Mouse (Mus musculus) CH12.LX (cell line): ENCODE results near the gene Ebf1. TPM values are rescaled to one million over a fixed set of nuclear protein-coding genes. Genes with fewer than 3 reads are reported as not detected.

Experiments
- DNase-seq: peaks from one replicate; pipeline ENCODE4 v3.0.0-alpha.2; 2013; ENCODE audit errors: extremely low read depth
- H3K27ac ChIP-seq: 2 replicates; pipeline ENCODE4 v1.5.1; 2012; ENCODE audit warnings: low read depth, mild to moderate bottlenecking, control low read depth, moderate library complexity; ENCODE audit not compliant: insufficient read depth
- H3K27me3 ChIP-seq: replicated peaks from 2 replicates; pipeline ENCODE3; 2012; ENCODE audit warnings: inconsistent platforms
- H3K36me3 ChIP-seq, 2 experiments: replicated peaks in 1 of 2; 2 replicates each; pipeline versions ENCODE3 to v1.6.1; 2012; ENCODE audit warnings: inconsistent platforms in 1 of 2, low read length in 1 of 2, mild to moderate bottlenecking in 1 of 2, mixed read lengths in 1 of 2, moderate library complexity in 1 of 2; ENCODE audit not compliant: control insufficient read depth in 1 of 2, insufficient read depth in 1 of 2
- H3K4me1 ChIP-seq, 2 experiments: 2 replicates each; pipeline ENCODE4 v1.6.1; 2012; ENCODE audit warnings: inconsistent platforms in 1 of 2, moderate library complexity in 1 of 2; ENCODE audit not compliant: insufficient read depth in 2 of 2, control insufficient read depth in 1 of 2
- H3K4me2 ChIP-seq: 2 replicates; pipeline ENCODE4 v1.6.1; 2012; ENCODE audit warnings: low read depth, mild to moderate bottlenecking, control low read depth; ENCODE audit not compliant: poor library complexity, insufficient read depth, severe bottlenecking
- H3K4me3 ChIP-seq, 3 experiments: fragments of 150-350 bp in 1 of 3; sonication (generic) in 1 of 3; replicated peaks in 1 of 3; 2 replicates each; pipeline versions ENCODE3 to v1.5.1; 2011 to 2012; ENCODE audit warnings: low read depth in 2 of 3, low read length in 2 of 3, mild to moderate bottlenecking in 2 of 3, moderate library complexity in 2 of 3, control low read depth in 1 of 3, improper control_type of control experiment in 1 of 3, inconsistent platforms in 1 of 3, mixed read lengths in 1 of 3; ENCODE audit not compliant: poor library complexity in 1 of 3
- H3K79me2 ChIP-seq: replicated peaks from 2 replicates; pipeline ENCODE4 v1.6.1; 2012; ENCODE audit warnings: mild to moderate bottlenecking, moderate library complexity; ENCODE audit not compliant: control insufficient read depth, poor library complexity, insufficient read depth, severe bottlenecking; ENCODE audit errors: extremely low read depth
- H3K9ac ChIP-seq: 2 replicates; pipeline ENCODE4 v1.6.1; 2012; ENCODE audit warnings: low read depth, mild to moderate bottlenecking, control low read depth, moderate library complexity; ENCODE audit not compliant: insufficient read depth
- H3K9me3 ChIP-seq: replicated peaks from 2 replicates; pipeline ENCODE3; 2012; ENCODE audit warnings: low read length, inconsistent platforms, mixed read lengths
- BHLHE40 ChIP-seq: IDR thresholded peaks from 2 replicates; pipeline ENCODE4 v1.6.1; 2011; ENCODE audit warnings: mild to moderate bottlenecking, low read depth, low read length, improper control_type of control experiment
- CHD1 ChIP-seq: IDR thresholded peaks from 2 replicates; pipeline ENCODE4 v1.6.1; 2012; ENCODE audit warnings: low read depth, low read length, improper control_type of control experiment, inconsistent platforms
- CHD2 ChIP-seq: IDR thresholded peaks from 2 replicates; pipeline ENCODE4 v1.6.1; 2011; ENCODE audit warnings: low read length, improper control_type of control experiment
- CTCF ChIP-seq, 2 experiments: IDR thresholded peaks in 1 of 2; conservative IDR thresholded peaks in 1 of 2; 2 replicates each; pipeline ENCODE4 v1.5.1; 2011 to 2012; ENCODE audit warnings: low read depth in 2 of 2, low read length in 2 of 2, improper control_type of control experiment in 1 of 2, inconsistent platforms in 1 of 2, mild to moderate bottlenecking in 1 of 2, moderate library complexity in 1 of 2
- E2F4 ChIP-seq: IDR thresholded peaks from 2 replicates; pipeline ENCODE4 v1.6.1; 2011; ENCODE audit warnings: low read depth, low read length, improper control_type of control experiment; ENCODE audit not compliant: insufficient replicate concordance
- ELF1 ChIP-seq: IDR thresholded peaks from 2 replicates; pipeline ENCODE4 v1.6.1; 2014; ENCODE audit warnings: low read depth, mild to moderate bottlenecking, inconsistent platforms, low read length, improper control_type of control experiment
- EP300 ChIP-seq: IDR thresholded peaks from 2 replicates; pipeline ENCODE4 v1.6.1; 2011; ENCODE audit warnings: low read length, improper control_type of control experiment
- ETS1 ChIP-seq: conservative IDR thresholded peaks from 2 replicates; pipeline ENCODE4 v1.6.1; 2012; ENCODE audit warnings: low read depth, mild to moderate bottlenecking, inconsistent platforms, low read length, improper control_type of control experiment, moderate library complexity
- GABPA ChIP-seq: IDR thresholded peaks from 2 replicates; pipeline ENCODE4 v1.6.1; 2012; ENCODE audit warnings: low read depth, low read length, improper control_type of control experiment, inconsistent platforms; ENCODE audit not compliant: insufficient replicate concordance
- HCFC1 ChIP-seq: IDR thresholded peaks from 2 replicates; pipeline ENCODE4 v1.6.1; 2012; ENCODE audit warnings: low read depth, mild to moderate bottlenecking, inconsistent platforms, low read length, improper control_type of control experiment
- IRF4 ChIP-seq: IDR thresholded peaks from 2 replicates; pipeline ENCODE4 v1.6.1; 2014; ENCODE audit warnings: low read depth, mild to moderate bottlenecking, inconsistent platforms, low read length, improper control_type of control experiment
- JUN ChIP-seq: IDR thresholded peaks from 2 replicates; pipeline ENCODE4 v1.6.1; 2011; ENCODE audit warnings: low read depth, mild to moderate bottlenecking, low read length, improper control_type of control experiment, moderate library complexity; ENCODE audit not compliant: insufficient read depth
- JUND ChIP-seq: conservative IDR thresholded peaks from 2 replicates; pipeline ENCODE4 v1.6.1; 2011; ENCODE audit warnings: low read depth, low read length, improper control_type of control experiment
- KAT2A ChIP-seq: IDR thresholded peaks from 2 replicates; pipeline ENCODE4 v1.6.1; 2012; ENCODE audit warnings: low read length, improper control_type of control experiment, inconsistent platforms; ENCODE audit not compliant: insufficient replicate concordance
- MAFK ChIP-seq: IDR thresholded peaks from 2 replicates; pipeline ENCODE4 v1.6.1; 2011; ENCODE audit warnings: low read length, improper control_type of control experiment; ENCODE audit not compliant: insufficient replicate concordance
- MAX ChIP-seq: IDR thresholded peaks from 2 replicates; pipeline ENCODE4 v1.6.1; 2011; ENCODE audit warnings: low read length, improper control_type of control experiment
- MAZ ChIP-seq: IDR thresholded peaks from 2 replicates; pipeline ENCODE4 v1.6.1; 2012; ENCODE audit warnings: low read depth, mild to moderate bottlenecking, inconsistent platforms, low read length, improper control_type of control experiment, moderate library complexity
- MEF2A ChIP-seq: IDR thresholded peaks from 2 replicates; pipeline ENCODE4 v1.6.1; 2014; ENCODE audit warnings: low read depth, mild to moderate bottlenecking, inconsistent platforms, low read length, improper control_type of control experiment, borderline replicate concordance
- MXI1 ChIP-seq: IDR thresholded peaks from 2 replicates; pipeline ENCODE4 v1.6.1; 2011; ENCODE audit warnings: mild to moderate bottlenecking, low read depth, low read length, improper control_type of control experiment
- MYC ChIP-seq: IDR thresholded peaks from 2 replicates; pipeline ENCODE4 v1.6.1; 2011; ENCODE audit warnings: low read depth, mild to moderate bottlenecking, improper control_type of control experiment, low read length
- NELFE ChIP-seq: IDR thresholded peaks from 2 replicates; pipeline ENCODE4 v1.6.1; 2011; ENCODE audit warnings: low read depth, low read length, improper control_type of control experiment
- NRF1 ChIP-seq: IDR thresholded peaks from 2 replicates; pipeline ENCODE4 v1.6.1; 2014; ENCODE audit warnings: low read depth, mild to moderate bottlenecking, inconsistent platforms, low read length, improper control_type of control experiment, moderate library complexity
- PAX5 ChIP-seq: IDR thresholded peaks from 2 replicates; pipeline ENCODE4 v1.6.1; 2012; ENCODE audit warnings: low read length, inconsistent platforms, mixed read lengths
- POLR2A ChIP-seq: IDR thresholded peaks from 2 replicates; pipeline ENCODE4 v1.6.1; 2011; ENCODE audit warnings: low read depth, mild to moderate bottlenecking, improper control_type of control experiment, low read length
- POLR2AphosphoS2 ChIP-seq: IDR thresholded peaks from 2 replicates; pipeline ENCODE4 v1.6.1; 2011; ENCODE audit warnings: low read depth, low read length, improper control_type of control experiment
- RAD21 ChIP-seq: IDR thresholded peaks from 2 replicates; pipeline ENCODE4 v1.6.1; 2011; ENCODE audit warnings: low read depth, mild to moderate bottlenecking, low read length, improper control_type of control experiment, moderate library complexity
- RCOR1 ChIP-seq: conservative IDR thresholded peaks from 2 replicates; pipeline ENCODE4 v1.6.1; 2012; ENCODE audit warnings: low read depth, mild to moderate bottlenecking, inconsistent platforms, low read length, improper control_type of control experiment
- SIN3A ChIP-seq: IDR thresholded peaks from 2 replicates; pipeline ENCODE4 v1.6.1; 2012; ENCODE audit warnings: low read length, improper control_type of control experiment, inconsistent platforms
- SMC3 ChIP-seq: IDR thresholded peaks from 2 replicates; pipeline ENCODE4 v1.6.1; 2011; ENCODE audit warnings: low read depth, low read length, improper control_type of control experiment
- TBP ChIP-seq: conservative IDR thresholded peaks from 2 replicates; pipeline ENCODE4 v1.6.1; 2011; ENCODE audit warnings: low read depth, low read length, improper control_type of control experiment
- TCF12 ChIP-seq: IDR thresholded peaks from 2 replicates; pipeline ENCODE4 v1.6.1; 2014; ENCODE audit warnings: low read depth, mild to moderate bottlenecking, inconsistent platforms, low read length, improper control_type of control experiment
- UBTF ChIP-seq: IDR thresholded peaks from 2 replicates; pipeline ENCODE4 v1.6.1; 2012; ENCODE audit warnings: low read depth, mild to moderate bottlenecking, inconsistent platforms, low read length, improper control_type of control experiment, moderate library complexity
- USF1 ChIP-seq: IDR thresholded peaks from 2 replicates; pipeline ENCODE4 v1.6.1; 2014; ENCODE audit warnings: low read depth, mild to moderate bottlenecking, inconsistent platforms, low read length, improper control_type of control experiment
- USF2 ChIP-seq: conservative IDR thresholded peaks from 2 replicates; pipeline ENCODE4 v1.6.1; 2011; ENCODE audit warnings: low read depth, low read length, improper control_type of control experiment
- ZC3H11A ChIP-seq: IDR thresholded peaks from 2 replicates; pipeline ENCODE4 v1.6.1; 2012; ENCODE audit warnings: low read depth, mild to moderate bottlenecking, inconsistent platforms, low read length, improper control_type of control experiment
- ZKSCAN1 ChIP-seq: IDR thresholded peaks from 2 replicates; pipeline ENCODE4 v1.6.1; 2012; ENCODE audit warnings: low read depth, inconsistent platforms, low read length, improper control_type of control experiment, borderline replicate concordance
- ZMIZ1 ChIP-seq: IDR thresholded peaks from 2 replicates; pipeline ENCODE4 v1.6.1; 2012; ENCODE audit warnings: low read depth, mild to moderate bottlenecking, inconsistent platforms, low read length, improper control_type of control experiment
- ZNF384 ChIP-seq: IDR thresholded peaks from 2 replicates; pipeline ENCODE4 v1.6.1; 2012; ENCODE audit warnings: low read depth, low read length, improper control_type of control experiment, inconsistent platforms
- dilution Hi-C: fragments of 300-500 bp; cut with MboI; formaldehyde crosslinking; loops from 2 replicates; pipeline ENCODE4 v1.14.3; 2020; ENCODE audit warnings: low sequenced_read_pairs; ENCODE audit not compliant: extremely low pct_unique_long_range_greater_than_20kb, extremely low pct_ligation_motif_present
- in situ Hi-C: fragments of 300-500 bp; cut with MboI; formaldehyde crosslinking; loops from 3 replicates; pipeline ENCODE4 v1.14.3; 2019; ENCODE audit warnings: low sequenced_read_pairs, low pct_ligation_motif_present, low pct_unique_long_range_greater_than_20kb, mixed read lengths
- polyA plus RNA-seq: library from polyadenylated mRNA; unstranded; fragments of >175 nt; gene quantifications from 2 replicates; pipeline ENCODE4 v1.2.1, GENCODE M21; 2012; ENCODE audit warnings: low read depth; ENCODE audit not compliant: insufficient read length
- total RNA-seq, 2 experiments: library from RNA; depleted of rRNA; stranded (reverse); fragments of 300-350 nt in 1 of 2; fragments of >200 nt in 1 of 2; gene quantifications; 2 replicates each; pipeline ENCODE4 v1.2.3; 2012 to 2014

Ebf1 gene
- total and polyA plus RNA-seq, 3 experiments: 37.8 to 60.7 (median 42.8) TPM

GRCm38 (mm10) chr11:44779030-44779429, 161.9 kb downstream of the Ebf1 start:
- Histone ChIP-seq H3K9ac (no peak overlapping the region), H3K9me3 (peaks cover 2% of the 10 kb centered on the region), H3K4me3 (no peak overlapping the region), H3K4me1 (peaks cover 33 to 71% of the 10 kb centered on the region in 2 experiments), H3K36me3 (peaks cover 9 to 54% of the 10 kb centered on the region in 2 experiments), H3K79me2 (peaks cover 4% of the 10 kb centered on the region; the same call in 1 of the 2 replicates), H3K27me3 (no peaks in the 10 kb centered on the region), H3K4me2 (peak overlapping the region; percentile 52), H3K27ac (no peak overlapping the region)
- DNase-seq: peak; percentile 89
- in situ Hi-C loops (loop anchor here (5.0 to 25.0 kb wide), 2 partner anchors 162 to 758 kb away; partner anchors contain the start of gene Ebf1), dilution Hi-C loops (no loop called here)
- TF ChIP-seq EP300 (peak; percentile 100), ZNF384 (peak; percentile 54; the same call in 1 of the 2 replicates), MAZ (no peak; the same call in 1 of the 2 replicates), NRF1 (no peak; the same call in 1 of the 2 replicates), SMC3 (peak; percentile 23), PAX5 (no peak), ZMIZ1 (no peak), UBTF (no peak), MYC (peak; percentile 99), NELFE (no peak), MXI1 (peak; percentile 86; the same call in 1 of the 2 replicates), TBP (no peak), POLR2AphosphoS2 (0 out of 2 replicates have a peak, but pooled peaks have one; percentile 45), ZC3H11A (no peak), JUND (peak; percentile 100), ETS1 (peak; percentile 97), USF2 (no peak), RCOR1 (peak; percentile 99), JUN (peak; percentile 99), KAT2A (0 out of 2 replicates have a peak, but pooled peaks have one; percentile 53), TCF12 (peak; percentile 93), E2F4 (peak; percentile 70; the same call in 1 of the 2 replicates), CTCF (conservative IDR thresholded peaks at IDR 0.05 in 1 of 2, IDR thresholded peaks at IDR 0.05 in 1 of 2; ENCODE audit: low read depth in 2 of 2, low read length in 2 of 2) (no peak), HCFC1 (peak; percentile 30; the same call in 1 of the 2 replicates), MAX (peak; percentile 96), MAFK (peak; percentile 93), SIN3A (peak; percentile 91), CHD2 (peak; percentile 95), IRF4 (peak; percentile 100), RAD21 (no peak; the same call in 1 of the 2 replicates), CHD1 (0 out of 2 replicates have a peak, but pooled peaks have one; percentile 44), GABPA (no peak), BHLHE40 (peak; percentile 99), POLR2A (no peak), ELF1 (peak; percentile 49; the same call in 1 of the 2 replicates), ZKSCAN1 (no peak), USF1 (no peak), MEF2A (peak; percentile 99)
